Mouse (Mus musculus) embryonic facial prominence, embryonic 14.5 days (tissue): ENCODE data around the gene Trpm4. TPM values are rescaled to one million over a fixed set of nuclear protein-coding genes. Genes with fewer than 3 reads are reported as not detected.
A peak's percentile ranks its signal among the peaks of the same experiment; 100 is the strongest.

ENCODE experiments used
- ATAC-seq: fragments of 200-750 bp; cut with Nextera tagmentation; 2 replicates; pipeline ENCODE4 v1.8.0; 2017; ENCODE audit warnings: low read depth, moderate number of reproducible peaks, moderate TSS enrichment
- DNase-seq: peaks from one replicate; pipeline ENCODE4 v3.0.0-alpha.2; 2015; ENCODE audit warnings: low spot score
- H3K27ac ChIP-seq: fragments of 300-500 bp; sonication (generic); replicated peaks from 2 replicates; pipeline ENCODE4 v1.5.1; 2014; ENCODE audit warnings: low read depth, mild to moderate bottlenecking, low read length, moderate library complexity
- H3K27me3 ChIP-seq: fragments of 300-500 bp; sonication (generic); replicated peaks from 2 replicates; pipeline ENCODE4 v1.6.1; 2014; ENCODE audit warnings: low read length; ENCODE audit not compliant: control insufficient read depth, insufficient read depth
- H3K36me3 ChIP-seq: fragments of 300-500 bp; sonication (generic); 2 replicates; pipeline ENCODE4 v1.6.1; 2014; ENCODE audit warnings: low read length, mixed read lengths; ENCODE audit not compliant: control insufficient read depth, insufficient read depth
- H3K4me1 ChIP-seq: fragments of 300-500 bp; sonication (generic); 2 replicates; pipeline ENCODE4 v1.6.1; 2014; ENCODE audit warnings: antibody characterized with exemption, low read length; ENCODE audit not compliant: control insufficient read depth, insufficient read depth
- H3K4me2 ChIP-seq: fragments of 300-500 bp; sonication (generic); 2 replicates; pipeline ENCODE4 v1.6.1; 2014; ENCODE audit warnings: low read depth, mild to moderate bottlenecking, low read length, moderate library complexity, mixed read lengths
- H3K4me3 ChIP-seq: fragments of 300-500 bp; sonication (generic); 2 replicates; pipeline ENCODE4 v1.5.1; 2014; ENCODE audit warnings: low read depth, mild to moderate bottlenecking, low read length
- H3K9ac ChIP-seq: fragments of 300-500 bp; sonication (generic); 2 replicates; pipeline ENCODE4 v1.6.1; 2014; ENCODE audit warnings: low read depth, mild to moderate bottlenecking, low read length, moderate library complexity, mixed read lengths
- H3K9me3 ChIP-seq: fragments of 300-500 bp; sonication (generic); 2 replicates; pipeline ENCODE4 v1.6.1; 2016; ENCODE audit warnings: low read length; ENCODE audit not compliant: control insufficient read depth
- WGBS: fragments of 180-500 bp; shearing (Covaris S2); extraction: QIAGEN DNeasy Blood & Tissue Kit; methylation state at CpG from one replicate; pipeline ENCODE4 v1.1.7; 2014; 5-methylcytosine and 5-hydroxymethylcytosine counted together
- polyA plus RNA-seq: library from polyadenylated mRNA; unstranded; fragments of >200 nt; fragmentation: Nextera tagmentation; extraction: Ambion mirVana; gene quantifications from 2 replicates; pipeline ENCODE4 v1.2.1, GENCODE M21; 2014

Trpm4 gene
- 16.6 and 18.2 TPM in 2 replicates for polyA plus RNA-seq

- H3K4me3 ChIP-seq = peak within 1 kb of the TSS; percentile 72
- peak within 1 kb of the TSS; percentile 77 for H3K9ac ChIP-seq
- under 1% methylated on average over 33 of the region's 38 CpGs for WGBS
- ATAC-seq (peak; percentile 84), DNase-seq (peak; percentile 94)
- no peaks in the 10 kb centered on the region for H3K9me3 ChIP-seq
- H3K4me2 ChIP-seq = peak within 1 kb of the TSS; percentile 80
- no peaks in the 10 kb centered on the region for H3K36me3 ChIP-seq
- H3K27ac ChIP-seq = peak within 1 kb of the TSS; percentile 92
- H3K27me3 ChIP-seq = no peaks in the 10 kb centered on the region
- H3K4me1 ChIP-seq = peaks cover 21% of the 10 kb centered on the region
Observed at GRCm38 (mm10) chr7:45333431-45333982, at the start of gene Trpm4. Gene Trpm4, minus strand, starts transcription at chr7:45333780.

- Histone ChIP-seq H3K9ac (no peak overlapping the region), H3K4me1 (no peaks in the 10 kb centered on the region), H3K9me3 (no peaks in the 10 kb centered on the region), H3K4me3 (no peak overlapping the region), H3K4me2 (no peak overlapping the region), H3K27me3 (no peaks in the 10 kb centered on the region), H3K36me3 (peaks cover 85% of the 10 kb centered on the region), H3K27ac (no peak overlapping the region)
- 93% methylated on average over 1 of the region's 1 CpGs for WGBS
- no peak for DNase-seq
- ATAC-seq = no peak
Observed at GRCm38 (mm10) chr7:45376057-45376456, 42.5 kb upstream of the Trpm4 start.

- Histone ChIP-seq H3K9ac (no peak overlapping the region), H3K27me3 (peaks cover 5% of the 10 kb centered on the region), H3K4me3 (no peak overlapping the region), H3K4me2 (no peak overlapping the region), H3K4me1 (0 out of 2 replicates have a peak, but pooled peaks cover 3% of the 10 kb centered on the region), H3K27ac (no peak overlapping the region), H3K36me3 (peaks cover 71% of the 10 kb centered on the region), H3K9me3 (no peaks in the 10 kb centered on the region)
- WGBS = 95% methylated on average over 8 of the region's 8 CpGs
- ATAC-seq (no peak), DNase-seq (no peak)
Observed at GRCm38 (mm10) chr7:45374620-45375019, 41.0 kb upstream of the Trpm4 start.

GRCm38 (mm10) chr7:45372371-45372770 is 38.8 kb upstream of the Trpm4 start:
- no peaks in the 10 kb centered on the region for H3K9me3 ChIP-seq
- H3K36me3 ChIP-seq = peaks cover 48% of the 10 kb centered on the region
- H3K27me3 ChIP-seq = peaks cover 13% of the 10 kb centered on the region
- 0 out of 2 replicates have a peak, but pooled peaks cover 3% of the 10 kb centered on the region for H3K4me1 ChIP-seq
- H3K4me3 ChIP-seq = no peak overlapping the region
- no peak overlapping the region for H3K9ac ChIP-seq
- DNase-seq = no peak
- 90% methylated on average over 5 of the region's 5 CpGs for WGBS
- no peak overlapping the region for H3K4me2 ChIP-seq
- no peak overlapping the region for H3K27ac ChIP-seq
- ATAC-seq = no peak

- 14% methylated on average over 24 of the region's 28 CpGs for WGBS
- Histone ChIP-seq H3K27ac (no peak within 1 kb of the TSS), H3K9me3 (no peaks in the 10 kb centered on the region), H3K4me3 (peak within 1 kb of the TSS; percentile 54), H3K36me3 (peaks cover 31% of the 10 kb centered on the region), H3K9ac (peak within 1 kb of the TSS; percentile 56), H3K27me3 (peaks cover 16% of the 10 kb centered on the region), H3K4me1 (peaks cover 6% of the 10 kb centered on the region; the same call in 1 of the 2 replicates), H3K4me2 (peak within 1 kb of the TSS; percentile 97)
- ATAC-seq (peak; percentile 76), DNase-seq (peak; percentile 93)
Observed at GRCm38 (mm10) chr7:45370475-45371311, 37.1 kb upstream of the Trpm4 start, which contains the start of gene Lin7b. Gene Lin7b, minus strand, starts transcription at chr7:45370583.

- Histone ChIP-seq H3K4me1 (peaks cover 9% of the 10 kb centered on the region; the same call in 1 of the 2 replicates), H3K36me3 (peaks cover 25% of the 10 kb centered on the region), H3K4me2 (peak overlapping the region; percentile 97), H3K4me3 (peak overlapping the region; percentile 54), H3K27me3 (peaks cover 23% of the 10 kb centered on the region), H3K9ac (peak overlapping the region; percentile 56), H3K9me3 (no peaks in the 10 kb centered on the region), H3K27ac (no peak overlapping the region)
- WGBS = 14% methylated on average over 37 of the region's 52 CpGs
- DNase-seq = no peak
- 0 out of 2 replicates have a peak, but pooled peaks have one; percentile 1 for ATAC-seq
Observed at GRCm38 (mm10) chr7:45369836-45370474, 36.4 kb upstream of the Trpm4 start.

GRCm38 (mm10) chr7:45369022-45369745 is 35.6 kb upstream of the Trpm4 start:
- H3K4me3 ChIP-seq = peak overlapping the region; percentile 54; the same call in 1 of the 2 replicates
- peaks cover 9% of the 10 kb centered on the region; the same call in 1 of the 2 replicates for H3K4me1 ChIP-seq
- no peak overlapping the region for H3K4me2 ChIP-seq
- H3K36me3 ChIP-seq = peaks cover 19% of the 10 kb centered on the region
- H3K27ac ChIP-seq = no peak overlapping the region
- WGBS = 72% methylated on average over 16 of the region's 16 CpGs
- peaks cover 25% of the 10 kb centered on the region for H3K27me3 ChIP-seq
- ATAC-seq (no peak), DNase-seq (no peak)
- H3K9me3 ChIP-seq = no peaks in the 10 kb centered on the region
- no peak overlapping the region for H3K9ac ChIP-seq

GRCm38 (mm10) chr7:45368178-45368577 is 34.6 kb upstream of the Trpm4 start:
- 71% methylated on average over 7 of the region's 15 CpGs for WGBS
- peaks cover 10% of the 10 kb centered on the region for H3K36me3 ChIP-seq
- ATAC-seq (no peak), DNase-seq (no peak)
- peaks cover 35% of the 10 kb centered on the region for H3K27me3 ChIP-seq
- peaks cover 9% of the 10 kb centered on the region; the same call in 1 of the 2 replicates for H3K4me1 ChIP-seq
- H3K27ac ChIP-seq = no peak overlapping the region
- no peaks in the 10 kb centered on the region for H3K9me3 ChIP-seq
- H3K9ac ChIP-seq = peak overlapping the region; percentile 64; the same call in 1 of the 2 replicates
- peak overlapping the region; percentile 97 for H3K4me2 ChIP-seq
- peak overlapping the region; percentile 68; the same call in 1 of the 2 replicates for H3K4me3 ChIP-seq
